Mouse (Mus musculus): ENCODE results near the gene Wipi2.

GRCm38 (mm10) chr5:142688866-142689265 is 61.4 kb downstream of the Wipi2 start:
- TF ChIP-seq CTCF (IDR thresholded peaks at IDR 0.05; ENCODE audit: low read depth) (no peak), EP300 (IDR thresholded peaks at IDR 0.05; ENCODE audit: low read depth) (no peak)
